Mouse (Mus musculus): Measurements from ENCODE around the gene Birc7. TPM values are rescaled to one million over a fixed set of nuclear protein-coding genes. Genes with fewer than 3 reads are reported as not detected.

Birc7 gene
- polyA plus RNA-seq (2014; fragmentation: Illumina TruSeq; extraction: RNeasy Lipid Tissue Mini Kit (QIAGEN cat#74804)): not detected

DNA sequence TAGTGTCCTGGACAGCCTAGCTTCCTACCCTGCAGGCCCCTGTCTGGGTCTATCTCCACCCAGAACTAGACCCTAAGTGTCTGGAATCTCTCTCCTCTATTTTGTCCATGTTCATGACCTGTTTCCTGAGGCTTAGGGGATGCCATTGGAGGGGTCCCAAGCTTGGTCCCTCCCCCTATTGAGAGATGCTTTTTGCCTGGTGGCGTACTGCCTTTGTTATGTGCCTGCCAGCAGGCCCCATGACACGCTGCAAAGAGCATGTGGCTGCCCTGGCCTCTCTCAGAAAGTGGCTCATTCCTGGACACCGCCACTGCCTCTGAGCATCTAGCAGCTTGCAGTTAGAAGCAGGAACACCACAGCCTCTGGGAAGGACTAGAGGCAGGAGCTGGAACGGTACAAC, at the start of gene Birc7:
Gene Birc7, plus strand, starts transcription at position 301 of the 400 bp plus-strand sequence.

DNA sequence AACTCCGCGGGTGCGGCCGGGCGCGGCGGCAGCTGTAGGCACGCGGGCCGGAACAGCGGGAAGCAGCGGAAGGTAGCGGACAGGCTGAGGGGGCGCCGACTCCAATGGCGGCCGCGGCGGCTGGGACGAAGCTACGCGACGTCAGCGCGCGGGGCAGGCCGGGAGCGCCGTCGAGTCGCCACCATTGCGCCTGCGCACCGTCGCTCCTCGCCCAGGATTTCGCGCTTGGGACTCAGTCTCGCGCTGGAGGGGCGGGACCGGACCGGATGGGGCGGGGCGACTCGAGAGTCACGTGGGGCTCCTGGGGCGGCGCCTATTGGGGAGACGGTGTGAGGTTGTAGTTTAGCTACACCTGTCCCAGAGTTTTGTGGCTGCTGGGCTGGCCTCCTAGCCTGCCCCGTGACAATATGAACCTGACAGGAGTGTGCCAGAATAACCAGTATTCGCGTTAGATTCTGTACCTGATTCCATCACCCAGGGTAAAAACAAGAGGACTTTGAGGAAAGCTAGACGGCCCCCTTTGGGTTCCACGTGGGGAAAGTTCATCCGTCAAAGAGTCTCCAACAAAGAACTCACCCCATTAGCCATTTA, 7.9 kb upstream of the Birc7 start, which contains the start of gene Ythdf1:
Gene Ythdf1, minus strand, starts transcription at position 140 of the 591 bp plus-strand sequence.

DNA sequence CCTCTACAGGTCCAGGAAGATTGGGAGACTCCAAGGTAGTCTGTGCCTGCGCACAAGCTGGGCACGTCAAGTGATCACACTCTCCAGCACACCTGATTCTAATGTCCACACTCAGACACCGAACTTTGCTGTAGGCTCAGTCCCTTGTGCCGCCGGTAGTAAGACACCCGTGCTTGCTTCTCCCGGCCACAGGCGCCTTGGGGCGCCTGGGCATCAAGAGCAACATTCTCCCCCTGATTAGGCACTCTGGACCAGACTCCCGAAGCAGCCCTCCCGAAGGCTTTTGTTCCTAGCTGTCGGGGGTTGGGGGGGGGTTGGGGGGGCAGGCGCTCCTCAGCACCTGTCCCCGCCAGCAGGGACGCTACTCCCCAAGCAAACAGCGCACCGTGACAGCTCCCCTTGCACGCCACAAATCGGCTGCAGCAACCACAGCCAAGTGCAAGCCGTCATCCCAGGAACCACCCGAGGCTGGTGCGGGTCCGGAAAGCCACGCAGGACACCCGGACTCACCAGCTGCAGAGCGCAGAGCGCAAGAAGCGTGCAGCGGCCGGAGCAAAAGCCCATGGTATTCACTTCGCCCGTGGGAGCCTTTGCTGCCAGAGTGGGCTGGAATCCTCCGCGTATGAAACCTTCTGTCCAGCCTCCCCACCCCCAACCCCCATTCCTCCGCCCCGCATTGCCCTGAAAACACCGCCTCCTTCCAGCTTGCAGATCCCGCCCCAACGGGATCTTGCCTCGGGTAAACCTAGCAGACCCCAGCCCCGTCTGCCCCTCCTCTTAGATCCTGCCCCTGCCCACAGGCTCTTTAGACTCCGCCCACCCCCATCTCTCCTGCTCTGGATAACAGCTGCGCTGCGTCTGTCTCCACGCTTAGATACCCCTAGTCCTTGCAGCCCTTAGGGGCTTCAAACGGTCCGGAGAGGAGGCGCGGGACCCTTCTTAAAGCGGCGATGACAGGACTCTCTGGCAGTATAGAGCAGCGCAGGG, 25.5 kb downstream of the Birc7 start, which contains the start of gene Nkain4:
Gene Nkain4, minus strand, starts transcription at position 639 of the 987 bp plus-strand sequence.

DNA sequence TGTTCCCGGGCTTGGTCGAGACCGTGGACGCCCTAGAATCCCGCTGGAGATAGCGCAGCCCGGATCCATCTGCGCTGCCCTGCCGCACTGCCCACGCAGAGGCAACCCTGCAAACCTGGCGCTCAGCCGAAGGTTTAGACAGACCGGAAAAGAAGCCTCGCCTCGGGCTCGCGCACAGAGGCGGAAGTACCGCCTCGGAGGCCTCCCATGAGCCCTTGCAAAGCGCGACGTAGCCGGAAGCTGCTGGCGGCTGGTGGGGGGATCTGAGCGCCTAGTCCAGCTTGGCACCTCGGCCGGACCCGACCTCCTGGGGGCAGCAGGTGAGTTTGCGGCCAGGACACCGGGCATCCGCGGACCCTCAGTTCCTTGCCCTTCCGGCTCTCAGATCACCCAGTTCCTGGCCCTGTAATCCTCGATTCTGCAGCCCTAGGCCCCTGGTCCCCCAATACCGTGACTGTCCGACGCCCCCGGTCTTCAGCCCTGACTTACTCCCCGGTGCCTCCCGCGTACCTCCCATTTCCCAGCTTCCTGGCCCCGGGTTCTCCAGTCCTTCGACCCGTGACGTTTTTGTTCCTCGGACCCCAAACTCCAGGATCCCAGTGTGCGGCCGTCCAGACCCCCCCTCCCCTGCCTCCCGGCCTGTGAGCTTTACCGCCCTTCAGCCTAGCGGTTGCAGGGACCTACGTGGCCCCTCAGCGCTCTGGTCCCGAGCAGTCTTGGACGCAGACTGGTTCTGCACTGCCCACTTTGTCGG, 38.4 kb downstream of the Birc7 start, which contains the start of gene Arfgap1:
Gene Arfgap1, plus strand, starts transcription at position 216 of the 754 bp plus-strand sequence.

Other genes starting within 250 kb of the Birc7 start
- gene Dido1, start 219.0 kb upstream of the Birc7 start, polyA plus RNA-seq (2014; fragmentation: Illumina TruSeq; extraction: RNeasy Lipid Tissue Mini Kit (QIAGEN cat#74804)): 20.8 TPM
- 64.2 TPM for gene Gid8, start 218.9 kb upstream of the Birc7 start, polyA plus RNA-seq (2014; fragmentation: Illumina TruSeq; extraction: RNeasy Lipid Tissue Mini Kit (QIAGEN cat#74804))
- 0.51 TPM for gene Slc17a9, start 203.8 kb upstream of the Birc7 start, polyA plus RNA-seq (2014; fragmentation: Illumina TruSeq; extraction: RNeasy Lipid Tissue Mini Kit (QIAGEN cat#74804))
- gene Bhlhe23, start 152.1 kb upstream of the Birc7 start, polyA plus RNA-seq (2014; fragmentation: Illumina TruSeq; extraction: RNeasy Lipid Tissue Mini Kit (QIAGEN cat#74804)): not detected
- 89.8 TPM for gene Ythdf1, start 8.1 kb upstream of the Birc7 start, polyA plus RNA-seq (2014; fragmentation: Illumina TruSeq; extraction: RNeasy Lipid Tissue Mini Kit (QIAGEN cat#74804))
- gene Nkain4, start 25.7 kb downstream of the Birc7 start, polyA plus RNA-seq (2014; fragmentation: Illumina TruSeq; extraction: RNeasy Lipid Tissue Mini Kit (QIAGEN cat#74804)): 1.0 TPM
- 3.4 TPM for gene Arfgap1, start 38.2 kb downstream of the Birc7 start, polyA plus RNA-seq (2014; fragmentation: Illumina TruSeq; extraction: RNeasy Lipid Tissue Mini Kit (QIAGEN cat#74804))
- gene Col20a1, start 57.5 kb downstream of the Birc7 start, polyA plus RNA-seq (2014; fragmentation: Illumina TruSeq; extraction: RNeasy Lipid Tissue Mini Kit (QIAGEN cat#74804)): not detected
- 1.3 TPM for gene Chrna4, start 114.5 kb downstream of the Birc7 start, polyA plus RNA-seq (2014; fragmentation: Illumina TruSeq; extraction: RNeasy Lipid Tissue Mini Kit (QIAGEN cat#74804))
- gene Kcnq2, start 206.3 kb downstream of the Birc7 start, polyA plus RNA-seq (2014; fragmentation: Illumina TruSeq; extraction: RNeasy Lipid Tissue Mini Kit (QIAGEN cat#74804)): not detected
- gene Eef1a2, start 228.0 kb downstream of the Birc7 start, polyA plus RNA-seq (2014; fragmentation: Illumina TruSeq; extraction: RNeasy Lipid Tissue Mini Kit (QIAGEN cat#74804)): not detected